Mouse (Mus musculus): ENCODE measurements around the gene Ctcfl. TPM values are rescaled to one million over a fixed set of nuclear protein-coding genes. Genes with fewer than 3 reads are reported as not detected.

The Ctcfl gene
- total RNA-seq, 1 experiment: 8.9 TPM

GRCm38 (mm10) chr2:173049231-173049630, 70.1 kb downstream of the Ctcfl start:
- H3K9me3 ChIP-seq (ENCODE audit: control insufficient read depth, insufficient read depth, low read depth, low read length): no peaks in the 10 kb centered on the region
- H3K9ac ChIP-seq (ENCODE audit: insufficient read depth, low read depth, low read length, poor library complexity, severe bottlenecking): no peak overlapping the region
- TF ChIP-seq ZC3H11A (IDR thresholded peaks at IDR 0.05; ENCODE audit: borderline replicate concordance, low read depth, low read length) (no peak), ZNF384 (IDR thresholded peaks at IDR 0.05; ENCODE audit: low read depth, low read length) (no peak), HCFC1 (IDR thresholded peaks at IDR 0.05; ENCODE audit: borderline replicate concordance, insufficient read depth, low read length) (no peak), CHD2 (IDR thresholded peaks at IDR 0.05; ENCODE audit: low read depth, low read length) (no peak)
- H3K27ac ChIP-seq (ENCODE audit: insufficient read depth, low read depth, low read length, poor library complexity, severe bottlenecking): no peak overlapping the region
- H3K4me3 ChIP-seq (ENCODE audit: insufficient read depth in 1 of 2, low read depth in 1 of 2, low read length in 2 of 2, poor library complexity in 1 of 2, severe bottlenecking in 1 of 2): no peak overlapping the region
- peaks cover 2 to 22% of the 10 kb centered on the region in 2 experiments; a peak in 1 of 4 replicates for H3K4me1 ChIP-seq (ENCODE audit: control insufficient read depth in 2 of 2, insufficient read depth in 2 of 2, low read length in 2 of 2, poor library complexity in 1 of 2)
- in situ Hi-C loops (cut with MboI; ENCODE audit: low sequenced_read_pairs in 2 of 2, unreplicated experiment in 2 of 2): no loop called here
- no peak for DNase-seq (ENCODE audit: low read depth, low spot score)
- H3K36me3 ChIP-seq (ENCODE audit: control insufficient read depth, insufficient read depth, low read length, poor library complexity, severe bottlenecking): no peaks in the 10 kb centered on the region

DNA sequence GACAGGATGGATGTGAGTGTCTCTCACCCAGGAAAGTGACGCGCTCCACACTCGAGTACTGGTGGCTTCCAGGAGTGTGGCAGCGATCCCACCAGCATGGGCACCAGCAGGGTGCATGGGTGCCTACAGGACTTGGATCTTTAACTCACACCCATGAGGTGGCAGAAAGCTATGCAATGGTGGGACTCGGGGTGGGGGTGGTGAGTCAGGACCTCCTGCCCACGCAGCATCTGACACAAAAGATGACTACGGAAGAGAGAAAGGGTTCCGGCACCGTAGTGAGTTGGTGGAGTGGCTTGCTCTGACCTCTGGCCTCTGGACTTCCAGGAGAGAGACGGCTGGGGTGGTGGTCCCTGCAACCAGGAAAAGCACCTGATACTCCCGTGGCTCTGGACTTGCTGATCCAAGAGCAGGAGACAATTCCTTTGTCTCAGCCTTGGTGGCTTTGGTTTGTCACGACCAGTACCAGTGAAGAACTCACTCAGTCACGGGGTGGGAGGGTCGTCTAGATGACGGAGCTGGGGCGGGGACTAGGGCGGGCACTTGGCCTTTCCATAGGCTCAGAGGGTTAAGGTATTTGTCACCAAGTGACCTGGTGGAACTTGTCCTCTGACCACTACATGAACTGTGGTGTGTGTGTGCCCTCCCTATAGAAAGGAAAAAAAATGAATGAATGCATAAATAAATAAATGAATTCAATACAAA, 71.1 kb downstream of the Ctcfl start:
- Histone ChIP-seq H3K9ac (ENCODE audit: insufficient read depth, low read depth, low read length, poor library complexity, severe bottlenecking) (no peak overlapping the region), H3K4me3 (ENCODE audit: insufficient read depth in 1 of 2, low read depth in 1 of 2, low read length in 2 of 2, poor library complexity in 1 of 2, severe bottlenecking in 1 of 2) (no peak overlapping the region), H3K36me3 (ENCODE audit: control insufficient read depth, insufficient read depth, low read length, poor library complexity, severe bottlenecking) (no peaks in the 10 kb centered on the region), H3K4me1 (ENCODE audit: control insufficient read depth in 2 of 2, insufficient read depth in 2 of 2, low read length in 2 of 2, poor library complexity in 1 of 2) (peaks cover 2 to 24% of the 10 kb centered on the region in 2 experiments; a peak in 1 of 4 replicates), H3K9me3 (ENCODE audit: control insufficient read depth, insufficient read depth, low read depth, low read length) (no peaks in the 10 kb centered on the region), H3K27ac (ENCODE audit: insufficient read depth, low read depth, low read length, poor library complexity, severe bottlenecking) (no peak overlapping the region)
- TF ChIP-seq ZC3H11A (IDR thresholded peaks at IDR 0.05; ENCODE audit: borderline replicate concordance, low read depth, low read length) (no peak), CHD2 (IDR thresholded peaks at IDR 0.05; ENCODE audit: low read depth, low read length) (no peak)
- in situ Hi-C loops (cut with MboI; ENCODE audit: low sequenced_read_pairs in 2 of 2, unreplicated experiment in 2 of 2): no loop called here
- DNase-seq (ENCODE audit: low read depth, low spot score): no peak

DNA sequence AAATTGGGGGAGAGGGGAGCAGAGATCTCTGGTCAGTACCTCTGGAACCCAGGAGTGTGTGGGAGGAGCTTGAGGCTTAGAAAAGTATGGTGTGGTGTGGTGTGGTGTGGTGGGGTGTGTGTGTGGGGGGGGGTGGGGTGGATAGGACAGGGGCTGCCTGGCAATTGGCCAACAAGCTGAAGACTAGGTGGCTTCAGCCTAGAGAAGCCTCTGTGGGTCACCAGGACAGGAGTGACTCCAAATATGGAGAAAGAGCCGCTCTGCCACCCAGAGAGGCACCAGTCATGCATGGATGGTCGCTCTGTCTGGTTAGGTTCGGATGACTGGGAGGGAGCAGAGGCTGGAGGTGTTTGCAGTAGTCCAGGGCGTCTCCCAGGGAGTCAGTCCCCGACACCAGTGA, 71.9 kb downstream of the Ctcfl start:
- in situ Hi-C loops (cut with MboI; ENCODE audit: low sequenced_read_pairs in 2 of 2, unreplicated experiment in 2 of 2): no loop called here
- TF ChIP-seq ZC3H11A (IDR thresholded peaks at IDR 0.05; ENCODE audit: borderline replicate concordance, low read depth, low read length) (no peak), ZNF384 (IDR thresholded peaks at IDR 0.05; ENCODE audit: low read depth, low read length) (no peak), HCFC1 (IDR thresholded peaks at IDR 0.05; ENCODE audit: borderline replicate concordance, insufficient read depth, low read length) (no peak), MAFK (IDR thresholded peaks at IDR 0.05; ENCODE audit: insufficient read depth, low read depth, low read length) (no peak), CHD2 (IDR thresholded peaks at IDR 0.05; ENCODE audit: low read depth, low read length) (no peak)
- no peak overlapping the region for H3K27ac ChIP-seq (ENCODE audit: insufficient read depth, low read depth, low read length, poor library complexity, severe bottlenecking)
- no peak overlapping the region for H3K4me3 ChIP-seq (ENCODE audit: insufficient read depth in 1 of 2, low read depth in 1 of 2, low read length in 2 of 2, poor library complexity in 1 of 2, severe bottlenecking in 1 of 2)
- H3K36me3 ChIP-seq (ENCODE audit: control insufficient read depth, insufficient read depth, low read length, poor library complexity, severe bottlenecking): no peaks in the 10 kb centered on the region
- H3K9ac ChIP-seq (ENCODE audit: insufficient read depth, low read depth, low read length, poor library complexity, severe bottlenecking): no peak overlapping the region
- H3K9me3 ChIP-seq (ENCODE audit: control insufficient read depth, insufficient read depth, low read depth, low read length): no peaks in the 10 kb centered on the region
- DNase-seq (ENCODE audit: low read depth, low spot score): no peak
- H3K4me1 ChIP-seq (ENCODE audit: control insufficient read depth in 2 of 2, insufficient read depth in 2 of 2, low read length in 2 of 2, poor library complexity in 1 of 2): peaks cover 2 to 24% of the 10 kb centered on the region in 2 experiments; a peak in 1 of 4 replicates

GRCm38 (mm10) chr2:173046582-173047297, 72.6 kb downstream of the Ctcfl start:
- Histone ChIP-seq H3K9me3 (ENCODE audit: control insufficient read depth, insufficient read depth, low read depth, low read length) (no peaks in the 10 kb centered on the region), H3K27ac (ENCODE audit: insufficient read depth, low read depth, low read length, poor library complexity, severe bottlenecking) (no peak overlapping the region), H3K4me3 (ENCODE audit: insufficient read depth in 1 of 2, low read depth in 1 of 2, low read length in 2 of 2, poor library complexity in 1 of 2, severe bottlenecking in 1 of 2) (no peak overlapping the region), H3K4me1 (ENCODE audit: control insufficient read depth in 2 of 2, insufficient read depth in 2 of 2, low read length in 2 of 2, poor library complexity in 1 of 2) (peaks cover 2 to 24% of the 10 kb centered on the region in 2 experiments; a peak in 1 of 4 replicates), H3K36me3 (ENCODE audit: control insufficient read depth, insufficient read depth, low read length, poor library complexity, severe bottlenecking) (no peaks in the 10 kb centered on the region), H3K9ac (ENCODE audit: insufficient read depth, low read depth, low read length, poor library complexity, severe bottlenecking) (peak overlapping the region; percentile 5; the same call in 1 of the 2 replicates)
- no peak for TF ChIP-seq ZC3H11A (IDR thresholded peaks at IDR 0.05; ENCODE audit: borderline replicate concordance, low read depth, low read length)
- no peak for TF ChIP-seq CHD2 (IDR thresholded peaks at IDR 0.05; ENCODE audit: low read depth, low read length)
- TF ChIP-seq MAFK (IDR thresholded peaks at IDR 0.05; ENCODE audit: insufficient read depth, low read depth, low read length): no peak
- TF ChIP-seq ZNF384 (IDR thresholded peaks at IDR 0.05; ENCODE audit: low read depth, low read length): no peak
- TF ChIP-seq HCFC1 (IDR thresholded peaks at IDR 0.05; ENCODE audit: borderline replicate concordance, insufficient read depth, low read length): no peak
- DNase-seq (ENCODE audit: low read depth, low spot score): no peak
- in situ Hi-C loops (cut with MboI; ENCODE audit: low sequenced_read_pairs in 2 of 2, unreplicated experiment in 2 of 2): no loop called here
